Mouse (Mus musculus) lung, postnatal 0 days (tissue): ENCODE data around the gene Cdc42. TPM values are rescaled to one million over a fixed set of nuclear protein-coding genes. Genes with fewer than 3 reads are reported as not detected.

ENCODE experiments used
- ATAC-seq: fragments of 200-750 bp; cut with Nextera tagmentation; 2 replicates; pipeline ENCODE4 v1.8.0; 2017; ENCODE audit warnings: moderate library complexity
- DNase-seq: peaks from one replicate; pipeline ENCODE4 v3.0.0-alpha.2; 2016; ENCODE audit warnings: low spot score
- H3K27ac ChIP-seq: fragments of 300-500 bp; sonication (generic); 2 replicates; pipeline ENCODE4 v1.5.1; 2014; ENCODE audit warnings: antibody characterized with exemption, mild to moderate bottlenecking, low read length, mixed read lengths
- H3K27me3 ChIP-seq: fragments of 300-500 bp; sonication (generic); replicated peaks from 2 replicates; pipeline ENCODE4 v1.6.1; 2014; ENCODE audit warnings: low read length, mixed read lengths; ENCODE audit not compliant: insufficient read depth
- H3K36me3 ChIP-seq: fragments of 300-500 bp; sonication (generic); 2 replicates; pipeline ENCODE4 v1.6.1; 2014; ENCODE audit warnings: low read length, mixed read lengths; ENCODE audit not compliant: insufficient read depth
- H3K4me1 ChIP-seq: fragments of 300-500 bp; sonication (generic); 2 replicates; pipeline ENCODE4 v1.6.1; 2014; ENCODE audit warnings: antibody characterized with exemption, low read depth, low read length, mixed read lengths; ENCODE audit not compliant: insufficient read depth
- H3K4me2 ChIP-seq: fragments of 300-500 bp; sonication (generic); replicated peaks from 2 replicates; pipeline ENCODE4 v1.6.1; 2014; ENCODE audit warnings: low read depth, mild to moderate bottlenecking, low read length, moderate library complexity, mixed read lengths
- H3K4me3 ChIP-seq: fragments of 300-500 bp; sonication (generic); 2 replicates; pipeline ENCODE4 v1.5.1; 2014; ENCODE audit warnings: low read depth, low read length
- H3K9ac ChIP-seq: fragments of 300-500 bp; sonication (generic); replicated peaks from 2 replicates; pipeline ENCODE4 v1.6.1; 2014; ENCODE audit warnings: low read depth, mild to moderate bottlenecking
- H3K9me3 ChIP-seq: fragments of 300-500 bp; sonication (generic); 2 replicates; pipeline ENCODE4 v1.6.1; 2016; ENCODE audit warnings: low read length, mixed read lengths
- CTCF ChIP-seq: IDR thresholded peaks from 2 replicates; pipeline ENCODE4 v1.5.1; 2016; ENCODE audit warnings: antibody characterized with exemption, mild to moderate bottlenecking
- EP300 ChIP-seq: IDR thresholded peaks from 2 replicates; pipeline ENCODE4 v1.6.1; 2016; ENCODE audit warnings: antibody characterized with exemption, mild to moderate bottlenecking, control low read depth
- WGBS: fragments of 180-500 bp; shearing (Covaris S2); extraction: QIAGEN DNeasy Blood & Tissue Kit; methylation state at CpG from one replicate; pipeline ENCODE4 v1.1.7; 2014; 5-methylcytosine and 5-hydroxymethylcytosine counted together
- polyA plus RNA-seq: library from polyadenylated mRNA; unstranded; fragments of >200 nt; fragmentation: Nextera tagmentation; extraction: Ambion mirVana; gene quantifications from 2 replicates; pipeline ENCODE4 v1.2.1, GENCODE M21; 2015

Gene Cdc42
- polyA plus RNA-seq, 1 experiment from 2014 or later: 545 TPM

GRCm38 (mm10) chr4:137283407-137283732, 74.2 kb downstream of the Cdc42 start:
- Histone ChIP-seq H3K4me3 (no peak overlapping the region), H3K4me2 (no peak overlapping the region), H3K27ac (no peak overlapping the region), H3K4me1 (no peaks in the 10 kb centered on the region), H3K27me3 (peaks cover 52% of the 10 kb centered on the region; the same call in 1 of the 2 replicates), H3K9me3 (no peaks in the 10 kb centered on the region), H3K36me3 (no peaks in the 10 kb centered on the region), H3K9ac (no peak overlapping the region)
- WGBS: 23% methylated on average over 4 of the region's 4 CpGs
- DNase-seq: no peak
- TF ChIP-seq EP300 (no peak), CTCF (no peak)
- no peak for ATAC-seq

- DNase-seq: peak; percentile 39
- no peaks in the 10 kb centered on the region for H3K4me1 ChIP-seq
- no peak for ATAC-seq
Observed at GRCm38 (mm10) chr4:137282584-137283406, 74.7 kb downstream of the Cdc42 start.

GRCm38 (mm10) chr4:137282122-137282521, 75.4 kb downstream of the Cdc42 start:
- Histone ChIP-seq H3K27me3 (peaks cover 61% of the 10 kb centered on the region), H3K36me3 (no peaks in the 10 kb centered on the region), H3K4me2 (no peak overlapping the region), H3K4me3 (no peak overlapping the region), H3K27ac (no peak overlapping the region), H3K9ac (no peak overlapping the region), H3K9me3 (no peaks in the 10 kb centered on the region), H3K4me1 (no peaks in the 10 kb centered on the region)
- DNase-seq: no peak
- WGBS: 75% methylated on average over 5 of the region's 5 CpGs
- no peak for ATAC-seq
- TF ChIP-seq EP300 (no peak), CTCF (no peak)

More at GRCm38 (mm10) chr4:137282584-137283406, 74.7 kb downstream of the Cdc42 start:
- Histone ChIP-seq H3K27me3 (peaks cover 57% of the 10 kb centered on the region), H3K9me3 (no peaks in the 10 kb centered on the region), H3K27ac (no peak overlapping the region), H3K9ac (no peak overlapping the region), H3K4me2 (no peak overlapping the region), H3K4me3 (no peak overlapping the region), H3K36me3 (no peaks in the 10 kb centered on the region)
- 15% methylated on average over 17 of the region's 17 CpGs for WGBS
- TF ChIP-seq CTCF: no peak
- TF ChIP-seq EP300: no peak

- Histone ChIP-seq H3K4me1 (no peaks in the 10 kb centered on the region), H3K27ac (no peak overlapping the region), H3K4me2 (no peak overlapping the region), H3K4me3 (no peak overlapping the region), H3K9ac (no peak overlapping the region), H3K36me3 (no peaks in the 10 kb centered on the region), H3K9me3 (no peaks in the 10 kb centered on the region), H3K27me3 (peaks cover 69% of the 10 kb centered on the region)
- ATAC-seq (no peak), DNase-seq (no peak)
- TF ChIP-seq EP300: no peak
- TF ChIP-seq CTCF: no peak
- 87% methylated on average over 3 of the region's 3 CpGs for WGBS
Observed at GRCm38 (mm10) chr4:137281273-137281672, 76.2 kb downstream of the Cdc42 start.

GRCm38 (mm10) chr4:137279346-137279745, 78.2 kb downstream of the Cdc42 start:
- H3K4me3 ChIP-seq: no peak overlapping the region
- no peak for DNase-seq
- no peak overlapping the region for H3K27ac ChIP-seq
- 24% methylated on average over 5 of the region's 5 CpGs for WGBS
- no peak overlapping the region for H3K4me2 ChIP-seq
- no peaks in the 10 kb centered on the region for H3K9me3 ChIP-seq
- H3K4me1 ChIP-seq: no peaks in the 10 kb centered on the region
- no peaks in the 10 kb centered on the region for H3K36me3 ChIP-seq
- TF ChIP-seq CTCF (no peak), EP300 (no peak)
- ATAC-seq: no peak
- no peak overlapping the region for H3K9ac ChIP-seq
- peaks cover 75% of the 10 kb centered on the region for H3K27me3 ChIP-seq

- H3K27ac ChIP-seq: no peak overlapping the region
- H3K27me3 ChIP-seq: peaks cover 67% of the 10 kb centered on the region
- peak overlapping the region; percentile 41 for H3K4me3 ChIP-seq
- H3K4me2 ChIP-seq: peak overlapping the region; percentile 75
- no peaks in the 10 kb centered on the region for H3K9me3 ChIP-seq
- H3K9ac ChIP-seq: no peak overlapping the region
- no peaks in the 10 kb centered on the region for H3K4me1 ChIP-seq
- no peak for TF ChIP-seq EP300
- TF ChIP-seq CTCF: no peak
- ATAC-seq (0 out of 2 replicates have a peak, but pooled peaks have one; percentile 48), DNase-seq (peak; percentile 61)
- WGBS: 3% methylated on average over 22 of the region's 22 CpGs
- H3K36me3 ChIP-seq: no peaks in the 10 kb centered on the region
Observed at GRCm38 (mm10) chr4:137278144-137279040, 79.1 kb downstream of the Cdc42 start.
